Mouse (Mus musculus) C2C12 (cell line): ENCODE results near the gene Sparc.

Source experiments
- CEBPB ChIP-seq: IDR thresholded peaks from one replicate; pipeline ENCODE4 v1.6.1; 2011; ENCODE audit warnings: low read depth, mild to moderate bottlenecking, control low read depth, moderate library complexity
- CTCF ChIP-seq: IDR thresholded peaks from one replicate; pipeline ENCODE4 v1.5.1; 2011; ENCODE audit not compliant: control insufficient read depth, insufficient read depth, insufficient read length
- FOSL1 ChIP-seq: IDR thresholded peaks from one replicate; pipeline ENCODE4 v1.8.0; 2011; ENCODE audit warnings: mild to moderate bottlenecking, low read length; ENCODE audit not compliant: poor library complexity, insufficient read depth, severe bottlenecking
- MAX ChIP-seq: IDR thresholded peaks from one replicate; pipeline ENCODE4 v1.6.1; 2011; ENCODE audit warnings: mild to moderate bottlenecking, control low read depth
- MYOD1 ChIP-seq: IDR thresholded peaks from one replicate; pipeline ENCODE4 v1.6.1; 2011; ENCODE audit warnings: low read depth; ENCODE audit not compliant: control insufficient read depth, insufficient read length
- MYOG ChIP-seq: IDR thresholded peaks from one replicate; pipeline ENCODE4 v1.6.1; 2011; ENCODE audit not compliant: control insufficient read depth, insufficient read length; ENCODE audit errors: extremely low read depth
- USF1 ChIP-seq: IDR thresholded peaks from one replicate; pipeline ENCODE4 v1.6.1; 2011; ENCODE audit warnings: low read depth, mild to moderate bottlenecking, control low read depth, moderate library complexity

DNA sequence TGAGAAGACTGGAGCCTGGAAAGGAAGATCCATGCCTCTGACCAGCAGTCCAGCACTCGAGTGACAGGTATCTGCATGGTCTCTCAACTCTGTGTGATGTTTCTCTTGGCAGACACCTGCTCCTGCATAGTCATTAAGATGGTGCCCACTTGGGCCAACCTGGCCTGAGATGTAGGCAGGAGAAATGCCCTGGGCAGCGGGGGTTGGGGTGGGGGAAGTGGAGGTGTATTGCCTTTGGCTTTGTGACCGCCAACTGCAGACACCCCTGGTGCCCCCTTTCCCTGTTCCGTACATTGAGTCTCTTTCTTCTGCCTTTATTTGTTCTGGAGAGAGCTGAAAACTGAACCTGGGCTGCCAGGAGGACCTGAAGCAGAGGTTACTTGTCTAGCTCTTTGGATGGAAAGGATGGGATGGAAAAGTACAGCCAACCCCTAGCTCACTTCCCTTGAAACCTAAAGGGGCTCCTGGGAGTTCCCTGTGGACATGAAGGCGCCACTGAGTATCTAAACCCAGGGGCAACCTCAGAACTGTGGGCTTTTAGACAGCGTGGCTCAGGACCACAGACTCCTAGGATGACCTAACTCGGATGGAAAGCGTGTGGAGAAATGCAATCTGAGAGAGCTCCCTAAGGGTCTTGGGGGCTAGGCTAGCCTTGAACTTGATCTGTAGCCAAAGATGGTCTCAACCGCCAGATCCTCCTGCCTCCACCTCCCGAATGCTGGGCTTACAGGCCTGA, 10.1 kb downstream of the Sparc start:
- no peak for TF ChIP-seq CTCF
- no peak for TF ChIP-seq MYOG
- no peak for TF ChIP-seq MAX
- TF ChIP-seq MYOD1, result no peak
- TF ChIP-seq USF1, result no peak
- TF ChIP-seq FOSL1, result no peak
- no peak for TF ChIP-seq CEBPB
